Mouse (Mus musculus) thymus, postnatal 4 days (tissue): ENCODE results near the gene Itgb1bp2.

Source experiments
- DNase-seq: peaks from one replicate; pipeline ENCODE4 v3.0.0; 2021

The Itgb1bp2 gene

DNA sequence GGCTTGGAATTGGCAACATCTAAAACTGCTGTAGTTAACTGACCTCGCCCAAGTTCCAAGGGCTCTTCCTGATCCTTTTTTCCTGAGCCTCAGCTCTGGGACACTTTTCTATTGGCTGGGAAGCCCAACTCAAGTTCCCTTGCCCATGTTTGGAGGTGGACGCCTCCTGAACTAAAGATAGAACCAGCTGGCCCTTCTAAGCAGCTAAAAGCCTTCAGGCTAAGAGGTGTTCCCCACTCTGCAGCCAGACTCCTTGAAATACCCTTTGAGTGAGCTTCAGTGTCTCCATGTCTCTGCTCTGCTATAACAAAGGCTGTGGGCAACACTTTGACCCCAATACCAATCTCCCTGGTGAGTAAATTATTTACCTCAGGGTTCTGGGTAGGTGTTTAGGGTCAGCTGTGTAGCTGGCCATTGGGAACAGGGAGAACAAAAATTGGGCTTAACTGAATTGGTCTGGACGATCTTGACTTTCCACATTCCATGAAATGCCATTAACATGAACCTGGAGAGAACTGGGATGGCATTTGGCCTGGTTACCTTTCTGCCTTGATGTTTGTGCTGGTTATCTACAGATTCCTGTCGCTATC, at the start of gene Itgb1bp2:
Itgb1bp2 (plus strand) TSS at position 203 of the 590 bp plus-strand sequence.
- DNase-seq = no peak

DNA sequence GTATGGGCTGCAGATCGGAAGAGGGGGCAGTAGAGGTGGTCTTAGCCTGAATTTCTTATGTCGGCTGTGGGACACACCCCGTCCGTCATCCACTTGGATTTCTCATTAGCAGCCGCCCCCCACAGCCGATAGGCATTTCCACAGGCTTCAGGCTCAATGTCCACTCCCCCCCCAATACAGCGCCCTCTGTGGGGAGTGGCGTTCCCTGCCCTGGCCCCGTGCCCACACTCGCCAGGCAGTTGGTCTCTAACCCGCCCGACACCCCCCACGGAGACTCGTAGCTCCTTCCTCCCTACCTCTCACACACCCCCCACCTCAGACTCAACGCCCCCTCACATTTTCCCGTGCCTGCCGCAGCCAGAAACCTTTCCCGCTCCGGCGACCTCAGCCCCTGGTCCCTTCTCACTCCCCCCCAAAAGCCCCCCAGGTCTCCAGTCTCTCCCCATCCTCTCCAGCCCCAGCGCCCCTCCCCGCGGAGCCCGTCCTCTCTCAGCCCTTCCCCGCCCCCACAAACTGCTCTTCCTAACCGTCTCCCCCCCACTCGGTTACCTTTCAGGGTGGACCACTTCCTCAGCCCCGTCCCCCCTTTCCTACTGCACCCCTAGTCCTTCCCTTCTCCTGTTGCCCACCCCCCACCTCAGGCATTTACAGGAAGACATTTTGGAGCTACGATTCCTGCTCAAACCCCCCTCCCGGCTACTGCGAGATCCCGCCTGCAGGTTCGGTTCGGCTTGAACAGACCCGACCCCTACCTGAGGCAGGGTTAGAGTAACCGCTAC, 29.8 kb upstream of the Itgb1bp2 start:
- peak; percentile 66 for DNase-seq

DNA sequence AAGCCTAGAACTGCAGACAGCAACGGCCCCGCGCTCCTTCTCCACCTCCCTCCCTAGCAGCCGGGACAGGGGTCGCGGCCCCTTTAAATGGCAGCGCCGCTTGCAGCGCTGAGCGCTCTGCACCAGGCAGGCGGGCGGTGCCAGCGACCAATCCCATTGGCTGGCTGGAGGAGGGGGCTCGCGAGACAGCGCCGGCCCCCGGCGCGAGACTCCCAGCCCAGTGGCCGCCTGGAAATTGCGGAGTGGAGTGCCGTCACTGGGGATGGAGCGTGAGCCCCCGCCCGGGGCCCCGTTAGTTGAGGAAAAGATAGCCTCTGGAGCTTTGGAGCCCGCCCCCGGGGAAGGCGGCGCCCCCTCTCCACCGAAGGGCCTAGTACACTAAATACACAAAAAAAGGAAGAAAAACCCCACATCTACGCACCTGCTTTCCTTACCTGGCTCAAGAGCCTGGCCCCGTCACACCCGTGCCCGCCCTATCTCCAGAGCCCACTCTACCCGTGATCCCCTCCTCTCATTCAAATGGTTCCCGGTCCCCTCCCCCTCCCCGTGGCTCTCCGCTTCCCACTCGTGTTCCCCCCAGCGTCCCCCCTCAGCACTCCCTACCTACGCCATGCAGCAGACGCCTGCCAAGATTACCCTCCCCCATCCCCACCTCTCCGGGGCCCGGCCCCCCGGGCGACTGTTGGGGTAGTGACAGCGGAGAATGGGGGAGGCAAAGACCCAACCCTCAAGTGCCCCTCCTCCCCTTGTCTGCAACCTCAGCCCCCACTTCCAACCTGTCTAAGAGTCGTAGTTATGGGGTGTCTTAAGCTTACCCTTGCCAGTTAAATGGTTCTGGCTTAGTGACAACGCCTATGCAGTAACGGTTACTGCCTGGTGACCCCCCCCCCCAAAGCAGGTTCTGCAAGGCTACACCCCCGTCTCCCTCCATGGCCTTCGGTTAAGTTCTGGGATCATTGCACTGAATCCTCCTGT, 28.9 kb upstream of the Itgb1bp2 start:
- DNase-seq = peak; percentile 89

DNA sequence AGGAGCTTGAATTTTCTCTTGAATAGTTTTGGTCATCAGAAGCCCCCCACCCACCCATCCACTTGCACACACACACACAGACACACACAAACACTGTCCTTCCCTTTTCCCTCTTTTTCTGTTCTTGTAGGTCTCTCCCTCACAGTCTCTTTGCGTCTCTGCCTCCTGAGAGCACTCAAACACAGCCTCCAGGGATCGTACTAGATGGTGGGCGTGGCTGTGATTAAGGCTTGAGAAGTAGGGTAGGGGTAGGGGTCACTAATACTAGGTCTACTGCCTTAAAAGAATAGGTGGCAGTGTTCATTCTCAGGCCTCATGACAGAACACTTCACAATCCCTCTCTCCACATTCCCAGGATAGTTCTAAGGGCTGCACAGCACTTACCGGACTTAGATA, 28.2 kb upstream of the Itgb1bp2 start, which contains the start of gene Zmym3:
Zmym3 (minus strand) TSS at position 150 of the 396 bp plus-strand sequence.
- no peak for DNase-seq

DNA sequence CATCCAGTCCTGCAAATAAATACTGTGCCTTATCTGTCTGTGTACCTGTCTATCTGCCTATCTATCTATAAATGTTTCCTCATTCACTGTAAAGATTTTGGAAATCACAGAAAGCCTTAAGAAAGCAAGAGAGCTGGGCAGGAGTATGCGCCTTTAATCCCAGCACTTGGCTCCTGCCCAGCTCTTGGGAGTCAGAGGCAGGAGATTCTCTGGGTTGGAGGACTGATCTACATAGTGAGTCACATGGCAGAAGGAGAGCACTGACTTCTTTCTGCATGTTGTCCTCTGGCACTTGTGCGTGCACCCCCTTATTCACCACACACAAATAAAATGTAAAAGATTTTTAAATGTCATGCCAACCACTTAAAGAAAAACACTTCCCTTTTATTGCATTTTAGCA, 25.4 kb upstream of the Itgb1bp2 start:
- DNase-seq = no peak

DNA sequence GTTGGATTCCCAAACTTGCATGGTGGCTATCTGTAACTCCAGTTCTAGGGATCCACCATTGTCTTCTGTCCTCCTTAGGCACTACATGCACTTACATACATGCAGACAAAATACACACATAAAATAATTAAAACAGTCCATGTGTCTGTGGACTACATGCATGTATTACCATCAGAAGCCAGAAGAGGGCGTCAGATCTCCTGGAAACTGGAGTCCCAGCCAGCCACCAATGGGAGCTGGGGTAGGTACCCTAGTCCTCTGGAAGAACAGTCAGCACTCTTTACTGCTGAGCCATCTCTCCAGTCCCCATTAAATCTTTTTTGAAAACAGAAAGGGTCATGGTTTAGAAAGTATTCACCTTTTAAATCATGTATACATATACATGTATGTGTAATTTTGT, 21.1 kb upstream of the Itgb1bp2 start:
- DNase-seq = peak; percentile 30

DNA sequence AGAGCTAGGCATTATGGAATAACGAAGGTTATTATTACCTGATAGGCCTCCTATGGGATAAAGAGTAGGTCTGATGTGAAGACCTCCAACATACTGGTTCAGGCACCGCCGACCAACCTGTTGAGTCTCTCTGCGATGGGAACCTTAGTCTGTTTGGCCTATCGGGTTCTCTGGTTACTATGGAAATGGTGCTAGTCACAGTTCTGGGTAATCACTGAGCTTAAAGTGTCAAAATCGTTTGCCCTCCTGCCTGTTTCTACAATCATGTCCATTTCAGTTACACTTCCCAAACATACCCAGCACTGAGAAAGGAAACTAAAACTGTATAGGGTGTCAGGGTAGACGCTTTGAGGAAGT, 20.1 kb upstream of the Itgb1bp2 start:
- DNase-seq = peak; percentile 18

DNA sequence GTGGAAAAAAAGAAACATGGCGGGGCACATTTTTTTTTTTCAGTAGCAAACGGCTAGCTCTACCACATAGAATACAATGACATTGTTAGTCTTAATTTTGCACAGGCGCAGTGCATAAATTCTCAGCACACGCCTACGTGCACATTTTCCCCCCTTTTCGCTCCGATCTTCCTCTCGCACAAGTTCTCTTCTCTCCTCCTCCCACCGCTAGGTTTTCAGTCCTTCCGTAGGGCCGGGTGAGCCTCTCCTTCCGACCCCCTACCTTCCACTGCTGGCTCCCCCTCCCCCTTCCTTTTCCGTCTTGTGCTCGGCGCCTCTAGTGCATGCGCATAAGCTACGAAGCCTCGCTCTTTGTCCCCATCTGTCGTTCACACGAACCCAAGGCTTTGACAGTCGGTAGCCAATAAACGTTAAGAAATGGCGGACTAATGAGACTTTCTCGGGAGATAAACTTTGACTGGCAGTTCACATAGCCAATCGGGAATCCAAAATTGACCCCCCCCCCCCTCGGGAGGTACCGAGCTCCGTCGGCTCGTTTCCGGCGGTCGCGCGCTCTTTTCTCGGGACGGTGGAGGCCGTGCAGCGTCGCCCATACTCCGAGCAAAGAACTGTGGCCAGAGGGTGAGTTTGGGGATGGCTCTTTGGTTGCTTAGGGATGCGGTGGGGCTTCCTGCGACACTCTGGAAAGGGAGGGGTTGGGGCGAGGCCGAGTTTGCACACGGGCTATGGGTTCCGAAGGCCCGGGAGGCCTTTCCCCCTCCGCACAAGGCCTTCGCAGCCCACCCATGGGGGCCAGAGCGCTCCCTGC, 19.5 kb upstream of the Itgb1bp2 start, which contains the start of gene Nono:
Nono (plus strand) TSS at position 177 of the 808 bp plus-strand sequence.
- peak; percentile 80 for DNase-seq

DNA sequence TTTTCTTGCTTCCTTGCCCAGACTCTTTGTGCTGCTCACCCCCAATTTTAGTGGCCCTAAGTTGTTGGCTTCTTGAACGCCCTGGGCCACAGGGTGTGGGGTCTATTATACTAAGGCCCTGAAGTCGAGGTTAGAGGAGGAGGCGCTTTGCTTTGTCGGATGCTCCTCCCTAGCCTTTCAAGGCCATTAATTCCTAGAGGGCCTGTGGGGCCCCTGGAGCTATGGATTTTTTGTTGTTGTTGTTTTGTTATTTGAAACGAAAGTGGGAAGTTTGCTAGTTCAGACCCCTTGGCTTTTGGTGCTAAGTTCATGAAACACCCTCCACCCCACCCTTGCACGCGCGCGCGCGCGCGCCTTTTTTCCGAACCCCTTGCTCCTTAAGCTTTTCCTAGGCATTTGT, 18.9 kb upstream of the Itgb1bp2 start:
- peak; percentile 53 for DNase-seq

DNA sequence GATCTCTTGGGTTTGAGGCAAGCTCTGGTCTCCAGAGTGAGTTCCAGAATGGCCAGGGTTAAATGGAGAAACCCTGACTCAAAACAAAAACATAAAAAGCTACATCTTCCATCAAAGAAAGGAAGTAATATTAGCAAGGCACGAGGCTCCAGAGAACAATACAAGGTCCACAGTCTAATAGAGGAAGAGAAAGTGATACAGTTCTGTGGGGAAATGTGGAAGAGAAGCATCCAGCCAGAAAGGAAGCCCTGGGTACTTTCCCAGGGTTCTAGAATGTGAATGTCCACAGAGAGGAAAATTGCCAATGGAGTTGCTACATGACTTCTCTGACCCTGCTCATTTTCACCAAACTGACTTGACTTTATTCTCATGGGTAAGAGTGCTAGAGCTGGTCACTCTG, 2.3 kb downstream of the Itgb1bp2 start:
- no peak for DNase-seq

DNA sequence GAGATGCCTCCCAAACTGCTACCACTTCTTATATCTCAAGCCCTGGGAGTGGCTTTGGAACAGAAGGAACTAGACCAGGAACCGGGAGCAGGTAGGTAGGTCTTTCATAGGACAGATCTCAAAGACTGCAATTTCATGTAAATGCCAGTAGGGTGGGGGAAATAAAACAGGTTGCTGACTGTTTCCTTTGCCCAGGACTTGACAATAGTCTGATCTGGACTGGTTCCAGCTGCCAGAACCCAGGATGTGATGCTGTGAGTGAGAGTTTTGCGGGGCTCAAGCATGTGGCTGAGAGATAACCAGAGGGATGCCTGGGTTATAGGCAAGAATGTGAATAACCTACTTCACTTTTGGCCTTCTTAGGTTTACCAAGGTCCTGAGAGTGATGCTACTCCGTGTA, 2.7 kb downstream of the Itgb1bp2 start:
- no peak for DNase-seq

DNA sequence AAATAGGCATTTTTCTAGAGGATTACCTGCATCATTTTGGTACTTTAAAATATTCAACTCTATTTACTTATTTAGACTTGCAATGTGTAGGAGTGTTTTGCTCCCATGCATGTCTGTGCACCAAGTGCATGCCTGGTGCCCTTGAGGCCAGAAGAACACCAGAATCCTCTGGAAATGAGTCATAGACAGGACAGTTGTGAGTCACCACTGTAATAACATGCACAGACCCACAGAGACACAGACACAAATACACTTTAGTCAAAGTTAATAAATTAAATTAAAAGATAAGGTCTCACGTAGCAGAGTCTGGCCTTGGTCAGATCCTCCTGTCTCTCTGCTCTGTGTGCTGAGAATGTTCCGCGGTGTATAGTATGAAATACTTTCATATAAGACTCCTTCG, 23.3 kb downstream of the Itgb1bp2 start:
- no peak for DNase-seq

DNA sequence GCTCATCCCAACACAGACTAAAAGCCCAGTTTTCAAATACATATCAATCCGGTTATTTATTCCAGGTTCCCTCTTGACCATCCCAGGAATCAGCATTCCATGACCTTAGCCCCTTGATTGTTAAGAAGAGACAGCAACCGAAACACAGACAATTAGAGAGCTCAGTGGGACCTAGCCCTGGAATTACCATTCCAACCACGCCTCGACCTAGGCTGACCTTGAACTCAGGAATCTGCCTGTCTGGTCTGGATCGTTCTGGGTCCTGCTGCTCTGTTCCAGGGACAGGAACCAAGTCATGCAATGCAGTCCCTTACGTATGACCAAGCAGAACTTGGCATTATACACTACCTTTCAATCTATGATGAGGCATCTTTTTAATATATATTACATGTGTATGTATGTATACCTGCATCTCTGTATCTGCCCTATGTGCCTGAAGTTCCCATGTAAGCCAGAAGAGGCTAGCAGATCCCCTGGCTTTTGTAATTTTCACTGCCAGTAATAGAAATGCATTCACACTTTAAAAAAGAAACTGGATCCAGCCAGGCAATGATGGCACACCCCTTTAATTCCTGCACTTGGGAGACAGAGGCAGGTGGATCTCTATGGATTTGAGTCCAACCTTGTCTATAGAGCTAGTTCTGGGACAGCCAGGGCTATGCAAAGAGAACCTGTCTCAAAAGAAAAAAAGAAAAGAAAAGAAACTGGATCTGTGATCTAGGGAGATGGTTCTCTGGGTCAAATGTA, 32.9 kb downstream of the Itgb1bp2 start:
- DNase-seq = no peak

DNA sequence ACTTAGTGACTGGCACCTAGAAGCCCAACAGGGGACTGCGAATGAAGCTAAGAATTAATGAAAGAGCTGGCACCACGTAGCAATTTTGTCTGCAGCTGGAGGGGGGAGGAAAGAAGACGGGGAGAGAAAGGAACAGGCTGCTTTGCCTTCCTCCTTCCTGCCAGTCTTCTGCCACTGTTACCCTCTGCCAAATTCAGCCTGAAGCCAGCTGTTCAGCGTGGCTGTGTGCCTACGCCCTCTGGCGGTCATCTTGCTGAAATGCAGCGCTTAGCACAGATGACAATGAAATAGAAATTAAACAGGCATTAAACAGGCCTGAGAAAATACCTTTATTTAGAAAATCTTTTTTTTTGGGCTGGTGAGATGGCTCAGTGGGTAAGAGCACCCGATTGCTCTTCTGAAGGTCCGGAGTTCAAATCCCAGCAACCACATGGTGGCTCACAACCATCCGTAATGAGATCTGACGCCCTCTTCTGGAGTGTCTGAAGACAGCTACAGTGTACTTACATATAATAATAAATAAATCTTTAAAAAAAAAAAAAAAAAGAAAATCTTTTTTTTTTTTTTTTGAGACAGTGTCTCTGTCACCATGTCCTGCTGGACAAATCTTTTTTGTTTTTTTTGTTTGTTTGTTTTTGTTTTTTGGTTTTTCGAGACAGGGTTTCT, 37.7 kb downstream of the Itgb1bp2 start:
- DNase-seq = peak; percentile 68
